Mouse (Mus musculus): ENCODE measurements at regions not wholly inside any gene's neighbourhood (a gene's known extent, or its start where the extent isn't known, plus 50 kb on each side); places are given as distances from the start of the nearest gene placed in this dataset.
A peak's percentile ranks its signal among the peaks of the same experiment; 100 is the strongest.

DNA sequence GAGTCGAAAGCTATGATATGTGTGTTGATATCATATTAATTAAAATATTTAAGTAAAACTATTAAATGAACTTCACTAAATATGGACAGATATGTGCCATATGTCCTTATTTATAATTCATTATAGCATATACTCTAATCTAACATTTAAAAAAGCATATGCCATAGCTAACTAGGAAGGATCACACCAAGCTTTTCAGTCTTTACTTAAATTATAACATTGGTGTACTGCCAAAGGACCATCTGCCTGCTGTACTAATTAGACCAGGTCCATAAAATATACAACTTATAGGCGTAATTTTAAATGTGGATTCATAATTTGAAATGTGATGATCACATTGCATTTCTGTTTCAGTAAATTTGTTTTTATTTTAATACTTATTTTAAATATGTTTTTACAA, 651.9 kb upstream of the Klhl1 start:
- ATAC-seq (ENCODE audit: poor library complexity, severe bottlenecking) = no peak

DNA sequence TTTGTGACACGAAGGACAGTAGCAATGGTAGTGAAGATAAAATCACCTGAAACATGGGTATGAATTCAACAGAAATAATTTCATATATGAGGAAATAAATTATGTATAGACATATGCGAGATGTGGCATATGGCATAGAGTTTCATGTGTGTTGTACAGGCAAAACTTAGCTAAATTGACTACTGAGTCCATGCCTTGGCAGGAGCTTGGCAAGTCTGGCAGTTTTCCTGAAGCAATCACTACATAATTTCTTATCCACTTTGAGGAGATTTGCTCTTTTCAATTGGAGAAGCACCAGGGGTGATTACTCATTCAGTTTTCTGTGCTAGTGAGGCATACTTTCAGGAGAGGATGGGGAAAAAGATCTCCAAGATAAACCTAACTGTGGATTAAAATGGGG, 646.9 kb upstream of the Klhl1 start:
- ATAC-seq (ENCODE audit: poor library complexity, severe bottlenecking) = no peak

DNA sequence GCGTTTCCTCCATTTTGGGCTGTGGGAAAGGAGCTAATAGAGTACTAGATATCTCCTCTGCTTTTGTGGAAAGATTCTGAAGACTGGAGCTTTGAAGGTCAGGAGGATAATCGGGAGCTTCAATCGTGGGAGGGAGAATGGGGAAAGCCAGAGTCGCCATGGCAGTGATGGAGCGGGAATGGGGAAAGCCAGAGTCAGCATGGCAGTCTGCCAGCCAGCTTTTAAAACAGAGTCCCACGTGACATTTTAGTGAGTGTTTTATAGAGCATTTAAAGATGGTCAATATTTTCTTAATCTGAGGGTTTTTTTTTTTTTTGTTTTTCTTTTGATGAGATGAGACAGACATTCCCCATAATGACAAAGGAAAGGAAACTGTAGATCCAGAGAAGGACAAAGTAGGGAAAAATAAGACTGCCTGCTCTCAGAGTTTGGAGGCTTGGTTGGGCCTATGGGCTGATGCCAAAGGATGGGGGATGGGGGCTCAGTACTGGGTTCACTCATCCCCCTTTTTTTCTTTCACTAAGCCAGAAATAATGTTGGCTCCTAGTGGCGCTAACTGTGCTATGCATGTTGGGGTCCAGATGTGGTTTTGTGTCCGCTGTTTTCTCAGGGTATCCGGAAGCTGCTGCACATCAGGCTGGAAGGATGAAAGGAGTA, 630.2 kb upstream of the Klhl1 start:
- no peak for ATAC-seq (ENCODE audit: poor library complexity, severe bottlenecking)

DNA sequence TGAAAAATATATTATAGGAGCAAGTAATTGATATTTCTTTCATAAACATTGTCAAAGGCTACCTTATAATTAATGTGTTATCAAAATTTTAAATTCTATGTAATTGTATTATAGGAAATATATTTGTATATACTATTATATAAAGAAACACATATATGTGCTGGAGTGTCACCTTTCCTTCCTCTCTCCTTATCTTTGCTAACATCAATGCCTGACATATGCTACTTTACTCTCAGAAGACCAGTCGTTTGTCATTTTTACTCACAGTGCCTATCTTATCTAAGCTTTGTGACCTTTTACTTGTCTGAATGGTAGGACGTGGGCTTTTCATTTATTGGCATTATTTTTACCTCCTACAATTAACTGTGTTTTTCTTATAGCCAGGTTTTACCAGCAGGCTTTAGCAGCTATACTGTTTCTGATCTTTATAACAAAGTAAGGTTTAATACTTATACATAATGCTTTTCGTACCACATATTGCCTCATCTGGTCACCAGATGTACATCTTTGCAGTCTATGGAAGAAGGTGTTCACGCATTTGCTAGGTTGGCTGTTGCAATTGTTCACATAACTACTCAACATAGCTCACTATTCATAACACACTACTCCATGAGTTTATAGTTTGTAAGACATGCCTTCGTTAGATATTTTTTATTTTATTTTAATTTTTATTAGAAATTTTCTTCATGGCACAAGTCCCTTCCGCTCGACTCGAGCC, 597.2 kb upstream of the Klhl1 start:
- ATAC-seq (ENCODE audit: poor library complexity, severe bottlenecking) = no peak

DNA sequence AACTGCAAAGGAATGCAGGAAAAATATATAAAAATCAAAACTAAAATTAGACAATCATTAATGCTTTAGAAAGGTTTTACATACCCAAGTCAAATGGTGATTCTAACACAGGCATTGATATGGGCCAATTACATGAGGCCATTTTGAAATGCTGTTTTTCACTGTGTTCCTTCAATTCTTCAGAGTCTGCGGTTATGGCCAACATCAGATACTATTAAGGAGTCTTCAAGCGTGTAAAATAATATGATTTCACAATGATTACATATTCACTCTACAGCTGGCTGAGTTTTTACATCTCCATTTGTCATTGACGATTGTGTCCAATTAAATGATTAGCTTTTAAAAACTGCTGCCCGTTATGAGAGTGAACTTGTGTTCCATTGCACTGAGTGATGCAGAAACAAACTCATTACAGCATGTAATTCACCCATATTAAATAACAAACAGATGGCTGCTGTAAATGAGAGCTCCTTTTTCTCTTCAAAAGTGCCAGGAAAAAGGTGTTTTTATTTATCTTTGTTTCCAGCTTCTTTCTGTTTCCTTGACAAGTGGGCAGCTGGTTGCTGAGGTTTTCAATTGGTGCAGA, 582.3 kb upstream of the Klhl1 start:
- no peak for ATAC-seq (ENCODE audit: poor library complexity, severe bottlenecking)

DNA sequence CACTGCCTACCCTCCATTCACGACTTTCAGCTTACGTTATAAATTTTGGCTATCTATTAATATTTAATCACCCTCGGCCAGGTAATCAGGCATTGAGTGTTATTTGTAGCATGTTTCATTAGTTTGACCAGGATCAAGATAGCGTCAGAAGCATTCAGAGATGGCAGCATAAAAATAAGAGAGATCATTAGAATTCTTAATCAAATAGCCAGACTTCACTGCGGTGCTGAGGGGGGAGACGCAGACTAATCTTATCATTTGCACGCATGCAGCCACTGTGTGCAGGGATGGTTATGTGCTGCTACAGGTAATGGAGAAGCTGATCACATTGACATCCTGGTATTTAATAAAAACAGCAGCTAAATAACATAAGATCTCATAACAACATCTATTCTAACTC, 574.5 kb upstream of the Klhl1 start:
- no peak for ATAC-seq (ENCODE audit: poor library complexity, severe bottlenecking)

DNA sequence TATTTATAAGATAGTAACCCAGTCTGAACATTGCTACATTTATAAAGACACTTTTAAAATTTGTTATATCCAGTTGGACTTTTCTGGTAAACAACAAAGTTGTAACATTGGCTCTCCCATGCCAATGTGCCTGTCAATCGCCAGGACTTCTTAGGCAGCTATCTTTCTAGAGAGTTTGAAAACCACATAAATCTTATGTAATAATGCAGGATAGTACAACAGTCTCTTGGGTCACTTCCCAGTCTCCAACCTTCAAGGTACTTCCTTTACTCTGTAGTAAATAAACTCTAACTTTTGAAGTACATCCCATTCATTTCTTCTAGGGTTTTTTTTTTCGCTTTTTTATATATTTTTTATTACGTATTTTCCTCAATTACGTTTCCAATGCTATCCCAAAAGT, 570.0 kb upstream of the Klhl1 start:
- no peak for ATAC-seq (ENCODE audit: poor library complexity, severe bottlenecking)

DNA sequence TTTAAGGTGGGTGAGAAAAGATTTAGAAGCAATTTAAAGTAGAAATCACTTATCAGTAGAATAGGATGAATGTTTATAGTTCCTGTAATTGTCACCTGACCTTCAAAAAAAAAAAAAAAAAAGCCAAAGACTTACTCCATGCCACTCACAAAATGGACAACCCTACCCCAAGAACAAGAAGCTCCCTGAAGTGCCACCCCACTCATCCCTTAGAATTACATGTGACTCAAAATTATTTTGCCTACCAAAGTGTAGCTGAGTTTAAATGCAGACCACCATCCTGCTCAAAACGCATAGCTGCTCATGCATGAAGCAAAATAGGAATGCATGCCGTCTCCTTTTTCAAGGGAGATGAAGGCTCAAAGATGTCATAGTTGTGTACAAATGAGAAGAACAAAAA, 568.4 kb upstream of the Klhl1 start:
- no peak for ATAC-seq (ENCODE audit: poor library complexity, severe bottlenecking)

DNA sequence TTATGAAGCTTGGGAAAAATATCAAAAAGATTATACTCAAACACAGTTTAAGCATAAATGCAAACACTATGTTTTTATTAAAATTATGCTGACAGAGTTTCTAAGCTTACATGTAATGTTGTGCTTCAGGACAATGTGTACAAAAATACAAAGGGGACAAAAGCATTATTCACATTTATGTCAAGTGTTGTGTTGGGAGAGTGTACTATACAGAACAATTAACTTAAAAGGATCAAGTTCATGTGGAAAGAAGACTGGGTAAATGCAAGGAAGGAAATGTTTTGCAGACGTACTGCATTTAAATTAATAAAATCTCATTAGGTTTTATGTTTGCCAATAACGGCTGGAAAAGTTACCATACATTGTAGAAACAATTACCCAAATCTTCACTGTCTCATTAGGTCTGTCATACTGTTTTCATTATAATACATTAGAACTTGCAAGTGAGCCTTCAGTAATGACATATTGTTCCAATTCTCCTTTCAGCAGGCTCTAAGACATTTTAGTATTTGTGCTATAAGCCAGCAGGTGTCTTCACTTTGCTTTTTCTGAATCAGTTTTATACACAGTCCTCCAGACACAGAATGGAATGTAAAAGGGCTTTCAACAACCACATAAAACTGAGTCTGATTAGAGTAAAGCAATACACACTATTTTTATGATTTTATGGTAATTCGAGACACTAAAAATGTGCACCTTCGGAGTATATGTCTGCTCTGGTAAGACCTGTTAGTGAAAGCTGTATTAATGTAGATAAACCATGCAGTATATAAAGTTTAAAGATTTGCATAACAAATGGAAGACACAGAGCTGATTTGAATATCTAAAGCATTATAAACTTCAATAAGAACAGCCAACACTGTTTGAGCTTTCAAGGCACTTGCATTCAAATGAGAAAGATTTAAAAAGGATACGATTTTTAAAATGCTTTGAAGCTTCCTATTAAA, 567.7 kb upstream of the Klhl1 start:
- no peak for ATAC-seq (ENCODE audit: poor library complexity, severe bottlenecking)

DNA sequence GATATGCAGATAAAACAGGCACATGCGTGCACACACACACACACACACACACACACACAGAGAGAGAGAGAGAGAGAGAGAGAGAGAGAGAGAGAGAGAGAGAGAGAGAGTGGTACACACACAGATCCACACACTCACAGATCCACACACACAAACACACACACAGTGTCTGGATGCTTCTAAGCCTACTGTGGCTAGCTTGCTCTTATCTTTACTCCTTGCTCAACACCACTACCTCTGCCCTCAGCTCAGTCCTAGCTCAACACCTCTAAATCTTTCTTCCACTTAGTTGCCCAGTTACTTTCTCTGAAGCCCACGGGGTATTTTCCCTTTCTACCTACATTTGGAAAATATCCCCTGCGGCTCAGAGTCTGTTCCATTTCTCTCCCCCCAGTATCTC, 555.9 kb upstream of the Klhl1 start:
- ATAC-seq (ENCODE audit: poor library complexity, severe bottlenecking) = no peak

DNA sequence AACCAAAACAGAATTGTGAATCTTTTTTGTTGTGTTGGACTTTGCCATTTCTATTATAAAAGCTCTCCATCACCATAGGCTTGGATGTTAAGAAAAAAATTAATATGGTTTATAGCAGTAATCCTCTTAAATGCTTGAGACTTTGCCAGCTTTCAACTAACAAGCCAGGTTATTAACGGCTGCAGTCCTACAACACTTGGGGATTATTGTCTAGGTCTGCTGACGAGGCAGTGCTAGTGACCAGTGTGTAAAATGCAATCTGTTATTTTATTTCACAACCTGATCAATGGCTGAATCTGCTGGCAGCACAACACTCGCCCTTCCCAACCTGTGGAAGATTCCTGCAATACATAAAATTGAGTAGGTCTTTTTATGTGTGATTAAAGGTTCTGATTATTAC, 549.9 kb upstream of the Klhl1 start:
- ATAC-seq (ENCODE audit: poor library complexity, severe bottlenecking) = no peak

DNA sequence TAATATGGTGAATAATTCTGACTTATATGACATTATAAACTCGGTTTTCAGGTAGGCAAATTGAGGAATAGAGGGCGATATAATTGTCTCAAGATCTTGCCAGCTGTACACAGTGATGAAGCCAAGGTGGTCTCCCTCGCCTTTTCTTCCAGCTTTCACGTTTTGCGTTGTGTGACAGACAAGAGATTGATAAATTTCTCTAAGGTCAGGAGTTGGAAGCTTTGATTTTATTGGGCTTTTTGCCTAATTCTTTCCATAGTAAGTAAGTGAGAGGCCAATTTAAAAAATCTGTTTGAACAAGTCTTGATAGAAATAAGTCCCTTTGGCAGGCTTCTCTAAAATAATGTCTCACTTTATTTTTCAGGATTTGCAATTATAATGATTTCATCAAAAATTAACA, 549.4 kb upstream of the Klhl1 start:
- ATAC-seq (ENCODE audit: poor library complexity, severe bottlenecking) = no peak

DNA sequence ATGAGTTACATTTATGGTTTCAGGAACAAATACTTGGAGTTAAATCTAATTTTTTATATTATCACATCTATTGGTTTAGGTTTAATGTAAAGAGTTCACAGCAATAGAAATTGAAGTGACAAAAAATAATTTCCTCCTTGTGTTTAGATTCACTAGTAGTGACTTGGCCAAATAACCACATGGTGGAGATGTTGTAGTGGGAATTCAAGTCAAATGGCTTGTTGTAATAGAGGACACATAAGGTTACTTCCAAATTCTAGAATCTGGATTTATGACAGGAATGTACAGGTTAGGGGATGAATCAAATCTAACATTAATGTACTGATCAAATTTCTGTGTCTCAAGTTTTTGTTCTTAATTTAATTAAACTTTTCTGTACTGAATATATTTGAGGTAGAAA, 526.4 kb upstream of the Klhl1 start:
- ATAC-seq (ENCODE audit: poor library complexity, severe bottlenecking) = no peak

DNA sequence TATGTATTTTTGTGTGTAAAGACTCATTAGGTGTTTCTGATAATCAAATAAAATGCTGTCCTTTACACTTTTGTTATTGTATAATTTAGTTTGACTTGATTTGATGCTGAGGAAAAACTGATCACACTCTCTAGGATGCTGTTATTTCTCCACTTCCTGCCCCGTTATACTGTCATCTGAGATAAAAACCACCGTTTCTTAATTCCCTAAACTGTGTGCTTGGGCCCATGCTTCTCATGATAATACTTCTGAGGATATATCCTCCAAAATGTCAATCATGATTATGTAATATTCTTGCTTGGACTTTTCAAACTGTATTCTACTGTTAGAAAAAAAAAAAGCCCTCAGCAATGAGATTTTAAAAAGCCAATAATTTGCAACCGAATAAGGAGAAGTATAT, 520.9 kb upstream of the Klhl1 start:
- ATAC-seq (ENCODE audit: poor library complexity, severe bottlenecking) = no peak

DNA sequence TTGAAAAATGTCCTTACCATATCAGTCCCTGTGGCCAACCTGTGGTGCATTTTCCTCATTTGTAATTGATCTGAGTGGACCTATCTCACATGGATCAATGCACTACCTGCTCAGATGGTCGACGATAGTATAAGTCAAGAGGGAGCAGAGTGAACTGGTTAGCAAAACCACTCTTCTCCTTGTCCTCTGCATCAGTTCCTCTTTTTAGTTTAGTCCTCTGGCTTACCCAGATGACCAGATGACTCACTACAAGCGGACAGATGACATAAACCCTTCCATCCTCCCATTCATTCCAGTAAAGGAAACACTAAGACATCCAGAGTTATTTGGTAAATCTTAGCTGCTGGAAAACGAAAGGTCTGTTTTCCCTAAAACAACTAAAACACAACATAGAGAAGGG, 509.6 kb upstream of the Klhl1 start:
- ATAC-seq (ENCODE audit: poor library complexity, severe bottlenecking) = peak; percentile 64

DNA sequence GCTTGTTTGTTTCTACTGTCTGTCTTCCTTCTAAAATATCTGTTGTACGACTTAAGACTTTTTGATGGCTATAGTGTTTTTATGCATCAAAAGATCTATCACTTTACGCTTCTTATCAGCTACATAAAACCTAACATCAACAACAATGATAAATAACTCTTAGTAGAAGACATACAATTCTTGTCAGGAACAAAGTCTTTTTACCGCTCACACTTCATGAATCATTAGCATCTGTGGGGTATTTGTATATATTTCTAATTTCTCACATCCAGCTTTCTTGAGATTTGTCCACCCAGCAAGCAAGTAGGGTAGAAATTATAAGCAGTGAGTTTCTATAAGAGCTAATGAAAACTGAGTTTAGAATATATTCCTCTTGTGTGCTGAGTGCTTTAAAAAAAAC, 487.4 kb upstream of the Klhl1 start:
- ATAC-seq (ENCODE audit: poor library complexity, severe bottlenecking) = no peak

DNA sequence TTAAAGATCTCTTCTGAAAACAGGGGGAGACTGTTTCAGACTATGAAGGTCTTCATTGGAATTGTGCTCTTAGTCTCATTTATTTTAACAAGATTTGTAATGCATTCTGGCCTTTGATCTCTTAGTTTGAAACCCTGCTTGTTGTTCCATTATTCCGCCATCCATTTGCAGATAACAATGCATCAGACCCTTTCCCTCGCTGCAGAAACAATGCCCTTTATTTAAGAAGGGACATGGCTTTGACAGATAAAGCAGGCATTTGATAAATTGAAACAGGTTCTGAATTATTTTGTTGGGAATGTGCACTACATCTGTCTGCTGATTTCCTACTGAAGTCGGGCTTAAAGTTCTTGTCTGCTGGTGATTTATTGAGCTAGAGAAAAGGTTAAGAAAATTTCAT, 476.2 kb upstream of the Klhl1 start:
- ATAC-seq (ENCODE audit: poor library complexity, severe bottlenecking) = no peak

DNA sequence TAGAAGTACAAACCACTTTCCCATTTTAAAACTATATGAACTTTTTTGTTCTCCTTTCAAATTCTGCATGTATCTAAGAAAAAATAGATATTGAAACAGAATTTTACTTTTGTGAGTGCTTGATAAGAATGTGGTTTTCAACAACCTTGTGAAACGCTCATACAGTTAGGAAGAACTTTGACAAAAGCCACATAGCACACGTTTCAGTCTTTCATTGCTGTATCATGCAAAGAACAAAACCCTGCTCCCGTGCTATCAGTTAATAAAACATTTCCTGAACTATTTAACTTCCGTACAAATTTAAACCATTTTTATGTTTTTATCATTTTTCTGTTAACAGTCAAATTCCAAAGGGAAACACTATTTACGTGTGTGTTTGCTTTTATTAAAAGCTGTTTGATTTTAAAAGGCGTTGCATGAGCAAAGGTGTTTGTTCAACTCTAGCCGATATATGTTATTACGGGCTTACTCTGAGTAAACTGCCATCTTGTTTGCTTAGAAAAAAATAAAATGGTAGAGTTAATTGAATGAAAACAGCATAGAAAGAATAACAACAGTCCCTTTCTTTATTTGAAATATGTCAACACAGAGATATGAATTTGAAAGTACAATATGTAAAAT, 471.8 kb upstream of the Klhl1 start:
- no peak for ATAC-seq (ENCODE audit: poor library complexity, severe bottlenecking)

DNA sequence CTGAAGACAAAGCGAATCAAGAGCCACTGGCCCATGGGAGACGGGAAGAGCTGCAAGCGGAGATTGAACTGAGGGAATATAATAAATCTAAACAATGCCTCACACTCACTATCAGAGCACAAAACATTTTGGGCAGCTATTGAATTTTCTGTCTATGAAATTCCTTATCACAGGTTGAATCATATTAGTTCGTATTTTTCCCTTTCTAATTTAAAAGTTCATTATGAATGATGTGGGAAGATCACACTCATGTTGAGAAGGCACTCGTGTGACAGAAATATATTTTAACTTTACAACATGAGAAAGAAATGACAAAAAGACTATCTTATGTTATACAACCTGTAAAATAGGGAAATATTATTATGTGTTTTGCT, 444.2 kb upstream of the Klhl1 start:
- no peak for ATAC-seq (ENCODE audit: poor library complexity, severe bottlenecking)

DNA sequence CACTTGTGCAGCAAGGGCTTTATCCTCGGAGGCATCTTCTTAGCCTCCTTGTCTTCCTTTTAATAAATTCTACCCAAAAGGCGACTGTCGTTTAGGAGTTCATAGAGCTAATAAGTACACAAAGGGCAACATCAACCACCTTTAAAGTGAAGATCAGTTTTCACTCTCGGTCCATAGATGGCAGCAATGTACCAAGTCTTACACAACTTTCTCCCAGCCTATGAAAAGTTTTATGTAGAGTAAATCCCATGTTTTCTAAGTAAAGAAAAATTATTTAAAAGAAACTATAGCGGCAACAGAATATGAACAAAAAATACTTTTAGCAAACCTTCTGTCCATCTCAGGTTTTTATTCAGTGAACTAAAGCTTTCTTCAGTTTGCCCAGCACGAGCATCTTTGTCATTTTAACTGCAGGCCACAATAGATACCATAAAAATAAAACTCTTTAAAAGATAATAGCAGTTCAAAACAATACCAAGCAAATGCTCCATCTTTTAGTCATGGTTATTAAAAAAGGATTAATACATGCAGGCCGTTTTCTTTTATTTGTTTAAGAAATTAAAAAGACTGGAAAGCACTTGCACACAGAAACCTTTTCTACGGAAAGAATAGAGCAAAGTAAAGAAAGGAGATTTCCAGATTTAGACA, 443.6 kb upstream of the Klhl1 start:
- no peak for ATAC-seq (ENCODE audit: poor library complexity, severe bottlenecking)

DNA sequence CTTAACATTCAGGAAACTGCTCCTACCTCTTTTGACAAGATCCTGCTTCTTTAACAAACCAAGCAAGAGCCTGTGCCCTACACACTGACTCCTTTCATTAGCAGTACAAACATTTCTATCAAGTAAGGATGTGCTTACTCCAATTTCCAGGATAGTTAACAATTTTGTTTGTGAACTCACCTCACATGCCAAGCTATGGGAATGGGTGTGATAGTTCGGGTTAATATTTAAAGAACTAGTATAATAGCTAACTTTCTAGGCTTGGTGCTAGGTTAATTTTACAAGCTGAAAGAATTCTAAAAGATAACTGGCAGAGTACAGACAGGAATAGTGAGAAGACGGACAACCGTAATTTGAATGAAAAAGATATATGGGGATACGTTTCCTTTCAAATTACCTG, 437.2 kb upstream of the Klhl1 start:
- no peak for ATAC-seq (ENCODE audit: poor library complexity, severe bottlenecking)
